Mouse (Mus musculus) intestine, embryonic 15.5 days (tissue): Measurements from ENCODE around the gene Masp1. TPM values are rescaled to one million over a fixed set of nuclear protein-coding genes. Genes with fewer than 3 reads are reported as not detected.

Experiments
- ATAC-seq: fragments of 200-750 bp; cut with Nextera tagmentation; 2 replicates; pipeline ENCODE4 v1.8.0; 2017; ENCODE audit warnings: moderate TSS enrichment, moderate library complexity
- H3K27ac ChIP-seq: fragments of 300-500 bp; sonication (generic); 2 replicates; pipeline ENCODE4 v1.5.1; 2015; ENCODE audit warnings: mild to moderate bottlenecking, inconsistent platforms
- H3K27me3 ChIP-seq: fragments of 300-500 bp; sonication (generic); replicated peaks from 2 replicates; pipeline ENCODE4 v1.6.1; 2015; ENCODE audit warnings: inconsistent platforms
- H3K36me3 ChIP-seq: fragments of 300-500 bp; sonication (generic); 2 replicates; pipeline ENCODE4 v1.6.1; 2015; ENCODE audit warnings: inconsistent platforms
- H3K4me1 ChIP-seq: fragments of 300-500 bp; sonication (generic); replicated peaks from 2 replicates; pipeline ENCODE4 v1.6.1; 2015; ENCODE audit warnings: inconsistent platforms
- H3K4me2 ChIP-seq: fragments of 300-500 bp; sonication (generic); replicated peaks from 2 replicates; pipeline ENCODE4 v1.6.1; 2015; ENCODE audit warnings: mild to moderate bottlenecking, inconsistent platforms
- H3K4me3 ChIP-seq: fragments of 300-500 bp; sonication (generic); replicated peaks from 2 replicates; pipeline ENCODE4 v1.5.1; 2015; ENCODE audit warnings: inconsistent platforms
- H3K9ac ChIP-seq: fragments of 300-500 bp; sonication (generic); 2 replicates; pipeline ENCODE4 v1.6.1; 2015; ENCODE audit warnings: inconsistent platforms
- H3K9me3 ChIP-seq: fragments of 300-500 bp; sonication (generic); 2 replicates; pipeline ENCODE4 v1.6.1; 2016; ENCODE audit warnings: inconsistent platforms
- WGBS: fragments of 180-500 bp; shearing (Covaris S2); methylation state at CpG from one replicate; pipeline ENCODE4 v1.1.7; 2015; 5-methylcytosine and 5-hydroxymethylcytosine counted together
- polyA plus RNA-seq: library from polyadenylated mRNA; unstranded; fragments of >200 nt; fragmentation: Nextera tagmentation; extraction: Ambion mirVana; gene quantifications from 2 replicates; pipeline ENCODE4 v1.2.1, GENCODE M21; 2015

Masp1 gene
- polyA plus RNA-seq, 1 experiment from 2014 or later: 4.5 TPM

- Histone ChIP-seq H3K4me2 (no peak overlapping the region), H3K27me3 (no peaks in the 10 kb centered on the region), H3K27ac (no peak overlapping the region), H3K9me3 (no peaks in the 10 kb centered on the region), H3K36me3 (no peaks in the 10 kb centered on the region), H3K4me1 (no peaks in the 10 kb centered on the region), H3K9ac (no peak overlapping the region), H3K4me3 (no peak overlapping the region)
- WGBS: 80% methylated on average over 3 of the region's 3 CpGs
- ATAC-seq: no peak
Observed at GRCm38 (mm10) chr16:23482218-23482617, 38.4 kb downstream of the Masp1 start.

- H3K9ac ChIP-seq: no peak overlapping the region
- H3K36me3 ChIP-seq: no peaks in the 10 kb centered on the region
- no peaks in the 10 kb centered on the region for H3K9me3 ChIP-seq
- no peak overlapping the region for H3K27ac ChIP-seq
- no peaks in the 10 kb centered on the region for H3K27me3 ChIP-seq
- H3K4me2 ChIP-seq: no peak overlapping the region
- no peak overlapping the region for H3K4me3 ChIP-seq
- no peak for ATAC-seq
- 77% methylated on average over 7 of the region's 7 CpGs for WGBS
- no peaks in the 10 kb centered on the region for H3K4me1 ChIP-seq
Observed at GRCm38 (mm10) chr16:23479872-23480603, 40.6 kb downstream of the Masp1 start.

GRCm38 (mm10) chr16:23476598-23476997 is 44.0 kb downstream of the Masp1 start:
- no peaks in the 10 kb centered on the region for H3K27me3 ChIP-seq
- H3K4me3 ChIP-seq: no peak overlapping the region
- no peaks in the 10 kb centered on the region for H3K9me3 ChIP-seq
- ATAC-seq: no peak
- no peak overlapping the region for H3K9ac ChIP-seq
- no peak overlapping the region for H3K4me2 ChIP-seq
- H3K27ac ChIP-seq: no peak overlapping the region
- H3K36me3 ChIP-seq: no peaks in the 10 kb centered on the region
- H3K4me1 ChIP-seq: no peaks in the 10 kb centered on the region

GRCm38 (mm10) chr16:23475651-23476050 is 45.0 kb downstream of the Masp1 start:
- Histone ChIP-seq H3K27me3 (no peaks in the 10 kb centered on the region), H3K4me1 (no peaks in the 10 kb centered on the region), H3K9me3 (no peaks in the 10 kb centered on the region), H3K36me3 (no peaks in the 10 kb centered on the region), H3K4me3 (no peak overlapping the region), H3K4me2 (no peak overlapping the region), H3K27ac (no peak overlapping the region), H3K9ac (no peak overlapping the region)
- no peak for ATAC-seq
- WGBS: 86% methylated on average over 4 of the region's 4 CpGs

GRCm38 (mm10) chr16:23472046-23472445 is 48.6 kb downstream of the Masp1 start:
- 49% methylated on average over 3 of the region's 3 CpGs for WGBS
- no peaks in the 10 kb centered on the region for H3K36me3 ChIP-seq
- H3K9ac ChIP-seq: no peak overlapping the region
- H3K4me2 ChIP-seq: no peak overlapping the region
- ATAC-seq: no peak
- no peak overlapping the region for H3K4me3 ChIP-seq
- no peak overlapping the region for H3K27ac ChIP-seq
- no peaks in the 10 kb centered on the region for H3K27me3 ChIP-seq
- no peaks in the 10 kb centered on the region for H3K4me1 ChIP-seq
- H3K9me3 ChIP-seq: no peaks in the 10 kb centered on the region

- no peaks in the 10 kb centered on the region for H3K36me3 ChIP-seq
- 87% methylated on average over 6 of the region's 6 CpGs for WGBS
- H3K9me3 ChIP-seq: no peaks in the 10 kb centered on the region
- H3K27me3 ChIP-seq: no peaks in the 10 kb centered on the region
- no peak overlapping the region for H3K4me2 ChIP-seq
- no peak for ATAC-seq
- H3K4me3 ChIP-seq: no peak overlapping the region
- H3K4me1 ChIP-seq: no peaks in the 10 kb centered on the region
- no peak overlapping the region for H3K27ac ChIP-seq
- H3K9ac ChIP-seq: no peak overlapping the region
Observed at GRCm38 (mm10) chr16:23471551-23471950, 49.1 kb downstream of the Masp1 start.

- H3K27me3 ChIP-seq: no peaks in the 10 kb centered on the region
- H3K4me1 ChIP-seq: no peaks in the 10 kb centered on the region
- no peak overlapping the region for H3K27ac ChIP-seq
- H3K36me3 ChIP-seq: no peaks in the 10 kb centered on the region
- no peak for ATAC-seq
- H3K9me3 ChIP-seq: no peaks in the 10 kb centered on the region
- 73% methylated on average over 4 of the region's 4 CpGs for WGBS
- no peak overlapping the region for H3K4me3 ChIP-seq
- no peak overlapping the region for H3K4me2 ChIP-seq
- H3K9ac ChIP-seq: no peak overlapping the region
Observed at GRCm38 (mm10) chr16:23463671-23464347, 56.8 kb downstream of the Masp1 start.

- ATAC-seq: no peak
- 56% methylated on average over 7 of the region's 7 CpGs for WGBS
- Histone ChIP-seq H3K9me3 (no peaks in the 10 kb centered on the region), H3K4me3 (no peak overlapping the region), H3K9ac (no peak overlapping the region), H3K4me2 (no peak overlapping the region), H3K4me1 (0 out of 2 replicates have a peak, but pooled peaks cover 3% of the 10 kb centered on the region), H3K27me3 (no peaks in the 10 kb centered on the region), H3K36me3 (no peaks in the 10 kb centered on the region), H3K27ac (no peak overlapping the region)
Observed at GRCm38 (mm10) chr16:23458906-23459588, 61.6 kb downstream of the Masp1 start.

GRCm38 (mm10) chr16:23457338-23457737 is 63.3 kb downstream of the Masp1 start:
- Histone ChIP-seq H3K9me3 (no peaks in the 10 kb centered on the region), H3K4me2 (no peak overlapping the region), H3K4me3 (no peak overlapping the region), H3K27ac (no peak overlapping the region), H3K36me3 (no peaks in the 10 kb centered on the region), H3K27me3 (no peaks in the 10 kb centered on the region), H3K9ac (no peak overlapping the region), H3K4me1 (0 out of 2 replicates have a peak, but pooled peaks cover 3% of the 10 kb centered on the region)
- ATAC-seq: no peak
- WGBS: 88% methylated on average over 5 of the region's 5 CpGs

GRCm38 (mm10) chr16:23456534-23456933 is 64.1 kb downstream of the Masp1 start:
- 0 out of 2 replicates have a peak, but pooled peaks cover 3% of the 10 kb centered on the region for H3K4me1 ChIP-seq
- H3K9ac ChIP-seq: no peak overlapping the region
- H3K36me3 ChIP-seq: no peaks in the 10 kb centered on the region
- no peaks in the 10 kb centered on the region for H3K9me3 ChIP-seq
- no peak overlapping the region for H3K4me3 ChIP-seq
- no peaks in the 10 kb centered on the region for H3K27me3 ChIP-seq
- 54% methylated on average over 3 of the region's 3 CpGs for WGBS
- H3K27ac ChIP-seq: no peak overlapping the region
- ATAC-seq: no peak
- H3K4me2 ChIP-seq: no peak overlapping the region

- H3K4me3 ChIP-seq: no peak overlapping the region
- H3K27me3 ChIP-seq: no peaks in the 10 kb centered on the region
- no peaks in the 10 kb centered on the region for H3K9me3 ChIP-seq
- H3K36me3 ChIP-seq: no peaks in the 10 kb centered on the region
- H3K9ac ChIP-seq: no peak overlapping the region
- ATAC-seq: no peak
- 81% methylated on average over 6 of the region's 6 CpGs for WGBS
- H3K27ac ChIP-seq: no peak overlapping the region
- H3K4me1 ChIP-seq: 0 out of 2 replicates have a peak, but pooled peaks cover 3% of the 10 kb centered on the region
- no peak overlapping the region for H3K4me2 ChIP-seq
Observed at GRCm38 (mm10) chr16:23454376-23454775, 66.2 kb downstream of the Masp1 start.

GRCm38 (mm10) chr16:23452476-23452875 is 68.1 kb downstream of the Masp1 start:
- H3K4me2 ChIP-seq: no peak overlapping the region
- H3K36me3 ChIP-seq: no peaks in the 10 kb centered on the region
- H3K9ac ChIP-seq: no peak overlapping the region
- ATAC-seq: 0 out of 2 replicates have a peak, but pooled peaks have one; percentile 39
- no peak overlapping the region for H3K4me3 ChIP-seq
- no peaks in the 10 kb centered on the region for H3K9me3 ChIP-seq
- WGBS: 26% methylated on average over 3 of the region's 3 CpGs
- H3K27ac ChIP-seq: no peak overlapping the region
- 0 out of 2 replicates have a peak, but pooled peaks cover 3% of the 10 kb centered on the region for H3K4me1 ChIP-seq
- no peaks in the 10 kb centered on the region for H3K27me3 ChIP-seq
